In the genomic region with DNA sequence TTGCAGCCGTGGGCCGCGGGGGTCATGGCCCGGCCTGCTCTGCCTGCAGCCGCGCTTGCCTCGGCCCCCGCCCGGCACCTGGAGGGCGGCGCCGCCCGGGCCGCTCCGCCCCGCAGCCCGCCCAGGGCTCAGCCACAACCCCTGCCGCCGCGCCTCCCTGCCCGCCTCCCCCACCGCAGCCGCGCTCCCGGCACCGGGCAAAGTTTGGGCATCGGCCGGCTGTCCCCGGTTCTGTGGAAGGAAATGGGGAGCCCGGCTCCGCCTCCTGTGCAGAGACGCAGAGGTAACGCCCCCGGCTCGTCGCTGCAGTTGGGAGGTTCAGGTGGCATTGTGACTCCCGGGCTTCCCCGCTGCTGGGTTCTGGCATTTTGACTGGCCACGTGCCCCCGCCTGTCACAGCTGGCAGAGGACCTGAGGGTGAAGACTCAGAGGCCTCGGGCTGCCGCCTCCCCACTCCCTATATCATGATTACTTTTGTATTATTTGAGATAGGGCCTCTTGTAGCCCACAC, we compare ENCODE assay signal across 8 mouse cellular contexts. TPM values are rescaled to one million over a fixed set of nuclear protein-coding genes. Genes with fewer than 3 reads are reported as not detected.
DNase-seq lines count a peak whose midpoint lies in the region; ATAC-seq and TF ChIP-seq lines count a peak whose summit lies in the region.

No protein-coding gene starts in this region.

- H3K4me1 ChIP-seq in cortical plate, adult 2 months (ENCODE audit: control insufficient read depth, insufficient read depth, low read length) = no peaks in the 10 kb centered on the region
- no peaks in the 10 kb centered on the region for H3K4me1 ChIP-seq in kidney, adult 2 months (ENCODE audit: control insufficient read depth, insufficient read depth, low read length)
- H3K4me1 ChIP-seq in liver, embryonic 15.5 days (replicated peaks) = peaks cover 15% of the 10 kb centered on the region
- H3K4me1 ChIP-seq in neural tube, embryonic 11.5 days (ENCODE audit: control insufficient read depth, insufficient read depth, low read length) = peaks cover 14% of the 10 kb centered on the region

- peak overlapping the region; percentile 45 for H3K4me3 ChIP-seq in cortical plate, adult 2 months (ENCODE audit: insufficient read depth, low read length)
- H3K4me3 ChIP-seq in kidney, adult 2 months (ENCODE audit: insufficient read depth, low read depth, low read length) = peak overlapping the region; percentile 40
- H3K4me3 ChIP-seq in liver, embryonic 15.5 days (replicated peaks) = peak overlapping the region; percentile 56
- peak overlapping the region; percentile 50 for H3K4me3 ChIP-seq in neural tube, embryonic 11.5 days (ENCODE audit: low read depth, low read length)

- no peaks in the 10 kb centered on the region for H3K27me3 ChIP-seq in kidney, adult 2 months (replicated peaks; ENCODE audit: control insufficient read depth, insufficient read depth, low read length)
- peaks cover 77% of the 10 kb centered on the region for H3K27me3 ChIP-seq in liver, embryonic 15.5 days
- H3K27me3 ChIP-seq in neural tube, embryonic 11.5 days (ENCODE audit: control insufficient read depth, insufficient read depth, low read length) = peaks cover 18% of the 10 kb centered on the region

- no peak for TF ChIP-seq POLR2A in cortical plate, adult 2 months (IDR thresholded peaks at IDR 0.05; ENCODE audit: extremely low read depth, insufficient read depth, low read length)
- no peak for TF ChIP-seq POLR2A in kidney, adult 2 months (IDR thresholded peaks at IDR 0.05; ENCODE audit: low read depth, low read length)

- no peaks in the 10 kb centered on the region for H3K9me3 ChIP-seq in liver, embryonic 15.5 days (replicated peaks)
- no peaks in the 10 kb centered on the region for H3K9me3 ChIP-seq in neural tube, embryonic 11.5 days (ENCODE audit: control insufficient read depth, low read length)

- peak; percentile 49 to 59 for DNase-seq in urinary bladder, adult 18-20 months (ENCODE audit: low spot score in 2 of 2)
- no peak for DNase-seq in urinary bladder, postnatal 10 days (ENCODE audit: low spot score)
- peak; percentile 41 for DNase-seq in heart, adult 8-10 months (ENCODE audit: low spot score)
- peak; percentile 87 for DNase-seq in kidney, adult 2 months
- DNase-seq in neural tube, embryonic 11.5 days (ENCODE audit: low spot score) = peak; percentile 39
- peak; percentile 58 to 67 for DNase-seq in thymus, adult 18-20 months

- H3K27ac ChIP-seq in cortical plate, adult 2 months (ENCODE audit: insufficient read depth, low read length) = no peak overlapping the region
- H3K27ac ChIP-seq in kidney, adult 2 months (ENCODE audit: insufficient read depth, low read depth, low read length) = no peak overlapping the region
- H3K27ac ChIP-seq in liver, embryonic 15.5 days (replicated peaks) = no peak overlapping the region
- no peak overlapping the region for H3K27ac ChIP-seq in neural tube, embryonic 11.5 days (ENCODE audit: low read depth, low read length)

- ATAC-seq in liver, embryonic 15.5 days (ENCODE audit: insufficient read depth) = peak; percentile 63; the same call in 1 of the 2 replicates
- no peak for ATAC-seq in neural tube, embryonic 11.5 days (ENCODE audit: insufficient read depth, low FRiP score, low TSS enrichment)

- no peaks in the 10 kb centered on the region for H3K36me3 ChIP-seq in kidney, adult 2 months (ENCODE audit: control insufficient read depth, insufficient read depth, low read length)
- no peaks in the 10 kb centered on the region for H3K36me3 ChIP-seq in liver, embryonic 15.5 days (replicated peaks)
- H3K36me3 ChIP-seq in neural tube, embryonic 11.5 days (ENCODE audit: control insufficient read depth, insufficient read depth, low read length) = no peaks in the 10 kb centered on the region

- peak overlapping the region; percentile 84 for H3K4me2 ChIP-seq in liver, embryonic 15.5 days
- peak overlapping the region; percentile 92 for H3K4me2 ChIP-seq in neural tube, embryonic 11.5 days (ENCODE audit: low read depth)

- TF ChIP-seq CTCF in cortical plate, adult 2 months (IDR thresholded peaks at IDR 0.05; ENCODE audit: extremely low read depth, insufficient read depth, low read length) = no peak
- TF ChIP-seq CTCF in kidney, adult 2 months (conservative IDR thresholded peaks at IDR 0.05; ENCODE audit: insufficient read depth, insufficient read length, low read depth, low read length) = no peak

- peak overlapping the region; percentile 11; the same call in 1 of the 2 replicates for H3K9ac ChIP-seq in liver, embryonic 15.5 days
- H3K9ac ChIP-seq in neural tube, embryonic 11.5 days (ENCODE audit: low read length) = peak overlapping the region; percentile 55

- 2% methylated on average over 42 of the region's 42 CpGs for WGBS in kidney, adult 2 months
- under 1% methylated on average over 42 of the region's 42 CpGs for WGBS in liver, embryonic 15.5 days (ENCODE audit: insufficient replicate concordance)
- under 1% methylated on average over 34 of the region's 42 CpGs for WGBS in neural tube, embryonic 11.5 days

RNA-seq across cellular contexts. Expression of a gene that starts 13.0 kb away (rescaled TPM):
- polyA plus RNA-seq in cortical plate, adult 2 months (2012; rRNA removed) = 10.8 and 11.0 TPM in 2 replicates
- total RNA-seq in heart, adult 8-10 months (2022) = 1 to 10 TPM; 3.0 to 5.7 (median 4.3) TPM
- polyA plus RNA-seq in kidney, adult 2 months (2012; rRNA removed) = 4.6 and 6.8 TPM in 2 replicates
- 0.92 and 1.2 TPM in 2 replicates for polyA plus RNA-seq in liver, embryonic 15.5 days (2015; fragmentation: Nextera tagmentation; extraction: Ambion mirVana)
- polyA plus RNA-seq in neural tube, embryonic 11.5 days (2014; fragmentation: Nextera tagmentation; extraction: Ambion mirVana) = 2.5 and 2.6 TPM in 2 replicates

RNA-seq across cellular contexts. Expression of a gene that starts 33.5 kb away (rescaled TPM):
- polyA plus RNA-seq in cortical plate, adult 2 months (2012; rRNA removed) = 1.5 and 1.9 TPM in 2 replicates
- not detected for total RNA-seq in heart, adult 8-10 months (2022)
- 1.6 TPM in 1 of 2 replicates, not detected in the other for polyA plus RNA-seq in kidney, adult 2 months (2012; rRNA removed)
- polyA plus RNA-seq in liver, embryonic 15.5 days (2015; fragmentation: Nextera tagmentation; extraction: Ambion mirVana) = 0.35 and 0.64 TPM in 2 replicates
- polyA plus RNA-seq in neural tube, embryonic 11.5 days (2014; fragmentation: Nextera tagmentation; extraction: Ambion mirVana) = 2.3 and 2.5 TPM in 2 replicates

RNA-seq across cellular contexts. Expression of a gene that starts 33.6 kb away (rescaled TPM):
- 2,189 and 2,300 TPM in 2 replicates for polyA plus RNA-seq in cortical plate, adult 2 months (2012; rRNA removed)
- total RNA-seq in heart, adult 8-10 months (2022) = 1,000 to 10,000 TPM; 4,385 to 5,037 (median 4,791) TPM
- 2,823 and 3,733 TPM in 2 replicates for polyA plus RNA-seq in kidney, adult 2 months (2012; rRNA removed)
- 638 and 673 TPM in 2 replicates for polyA plus RNA-seq in liver, embryonic 15.5 days (2015; fragmentation: Nextera tagmentation; extraction: Ambion mirVana)
- polyA plus RNA-seq in neural tube, embryonic 11.5 days (2014; fragmentation: Nextera tagmentation; extraction: Ambion mirVana) = 920 and 934 TPM in 2 replicates

RNA-seq across cellular contexts. Expression of a gene that starts 34.0 kb away (rescaled TPM):
- 51.2 and 52.1 TPM in 2 replicates for polyA plus RNA-seq in cortical plate, adult 2 months (2012; rRNA removed)
- 10 to 100 TPM; 44.3 to 57.6 (median 46.7) TPM for total RNA-seq in heart, adult 8-10 months (2022)
- 67.0 and 67.8 TPM in 2 replicates for polyA plus RNA-seq in kidney, adult 2 months (2012; rRNA removed)
- 100 and 104 TPM in 2 replicates for polyA plus RNA-seq in liver, embryonic 15.5 days (2015; fragmentation: Nextera tagmentation; extraction: Ambion mirVana)
- 274 and 290 TPM in 2 replicates for polyA plus RNA-seq in neural tube, embryonic 11.5 days (2014; fragmentation: Nextera tagmentation; extraction: Ambion mirVana)

RNA-seq across cellular contexts. Expression of a gene that starts 45.3 kb away (rescaled TPM):
- 2.2 and 2.4 TPM in 2 replicates for polyA plus RNA-seq in cortical plate, adult 2 months (2012; rRNA removed)
- total RNA-seq in heart, adult 8-10 months (2022) = 1 to 10 TPM in 3 of 4 experiments, under 1 TPM in 1; 0.98 to 1.7 (median 1.7) TPM
- 6.4 and 6.9 TPM in 2 replicates for polyA plus RNA-seq in kidney, adult 2 months (2012; rRNA removed)
- polyA plus RNA-seq in liver, embryonic 15.5 days (2015; fragmentation: Nextera tagmentation; extraction: Ambion mirVana) = 50.1 and 52.3 TPM in 2 replicates
- polyA plus RNA-seq in neural tube, embryonic 11.5 days (2014; fragmentation: Nextera tagmentation; extraction: Ambion mirVana) = 101 and 109 TPM in 2 replicates
